9 mouse cellular contexts compared by ENCODE assay signal in the genomic region with DNA sequence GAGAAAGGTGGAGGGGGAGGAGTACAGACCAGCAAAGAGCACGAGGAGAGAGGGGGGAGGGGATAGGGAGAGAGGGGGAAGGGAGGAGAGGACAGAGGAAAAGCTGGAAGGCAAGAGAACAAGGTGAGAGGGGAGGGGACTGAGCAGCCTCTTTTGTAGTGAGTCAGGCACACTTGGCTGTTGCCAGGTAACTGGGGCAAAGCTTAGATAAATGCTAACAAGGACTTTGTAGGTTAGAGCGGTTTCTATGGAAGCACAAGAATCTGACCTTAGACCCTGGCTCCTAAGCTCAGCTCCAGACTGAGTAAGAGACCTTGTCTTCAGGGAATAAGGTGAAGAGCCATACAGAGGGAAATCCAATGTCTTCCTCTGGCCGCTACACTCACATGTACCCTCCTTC. TPM values are rescaled to one million over a fixed set of nuclear protein-coding genes. Genes with fewer than 3 reads are reported as not detected.
DNase-seq lines count a peak whose midpoint lies in the region; ATAC-seq lines count a peak whose summit lies in the region.
"Had no signal": no experiment of that assay in that cellular context is flagged by ENCODE, and none has a peak within 500 bp of the region (broad histone marks: within the 10 kb centered on the region; RNA-seq: fewer than 3 reads in every experiment).

No protein-coding gene starts in this region.

- WGBS in heart, embryonic 11.5 days (ENCODE audit: insufficient replicate concordance), result 26% methylated on average over 3 of the region's 3 CpGs
- WGBS in hindbrain, embryonic 12.5 days, result 28% methylated on average over 3 of the region's 3 CpGs
- 36% methylated on average over 3 of the region's 3 CpGs for WGBS in liver, embryonic 13.5 days (ENCODE audit: insufficient replicate concordance)

- no peak overlapping the region for H3K27ac ChIP-seq in heart, embryonic 11.5 days (ENCODE audit: low read depth, low read length)
- H3K27ac ChIP-seq in hindbrain, embryonic 12.5 days, result no peak overlapping the region
- no peak overlapping the region for H3K27ac ChIP-seq in liver, embryonic 13.5 days

- ATAC-seq in heart, embryonic 11.5 days (replicated peaks; ENCODE audit: insufficient number of reproducible peaks, low FRiP score, low TSS enrichment), result peak; percentile 46; the same call in 1 of the 2 replicates
- peak; percentile 72 for ATAC-seq in hindbrain, embryonic 12.5 days (ENCODE audit: low FRiP score)
- ATAC-seq in liver, embryonic 13.5 days (ENCODE audit: low read depth), result peak; percentile 72

- H3K4me3 ChIP-seq in heart, embryonic 11.5 days (ENCODE audit: low read depth, low read length), result no peak overlapping the region
- H3K4me3 ChIP-seq in hindbrain, embryonic 12.5 days, result no peak overlapping the region
- H3K4me3 ChIP-seq in liver, embryonic 13.5 days (replicated peaks), result no peak overlapping the region

- no peak for DNase-seq in heart, adult 11 months
- DNase-seq in liver, embryonic 13.5 days, result no peak
- peak; percentile 27 for DNase-seq in retina, embryonic 14.5 days (ENCODE audit: low spot score)
- no peak for DNase-seq in gastrocnemius, adult 18-20 months (ENCODE audit: low spot score)
- no peak for DNase-seq in layer of hippocampus, adult 18-20 months (ENCODE audit: low spot score in 2 of 2)
- DNase-seq in spleen, adult 12 weeks (ENCODE audit: low spot score), result no peak
- DNase-seq: adrenal gland, postnatal 10 days had no signal

- no peaks in the 10 kb centered on the region for H3K4me1 ChIP-seq in heart, embryonic 11.5 days (ENCODE audit: control insufficient read depth, insufficient read depth, low read length)
- H3K4me1 ChIP-seq in hindbrain, embryonic 12.5 days, result 0 out of 2 replicates have a peak, but pooled peaks cover 2% of the 10 kb centered on the region
- no peaks in the 10 kb centered on the region for H3K4me1 ChIP-seq in liver, embryonic 13.5 days (replicated peaks)

- H3K9me3 ChIP-seq in heart, embryonic 11.5 days (replicated peaks; ENCODE audit: control insufficient read depth, low read length), result no peaks in the 10 kb centered on the region
- H3K9me3 ChIP-seq in hindbrain, embryonic 12.5 days (replicated peaks), result no peaks in the 10 kb centered on the region
- no peaks in the 10 kb centered on the region for H3K9me3 ChIP-seq in liver, embryonic 13.5 days (replicated peaks)

- H3K9ac ChIP-seq in heart, embryonic 11.5 days (ENCODE audit: low read depth, low read length), result no peak overlapping the region
- H3K9ac ChIP-seq in hindbrain, embryonic 12.5 days, result no peak overlapping the region
- H3K9ac ChIP-seq in liver, embryonic 13.5 days, result no peak overlapping the region

- no peaks in the 10 kb centered on the region for H3K27me3 ChIP-seq in heart, embryonic 11.5 days (ENCODE audit: control insufficient read depth, insufficient read depth, low read length)
- H3K27me3 ChIP-seq in hindbrain, embryonic 12.5 days, result no peaks in the 10 kb centered on the region
- H3K27me3 ChIP-seq in liver, embryonic 13.5 days, result no peaks in the 10 kb centered on the region

- H3K4me2 ChIP-seq in heart, embryonic 11.5 days, result no peak overlapping the region
- no peak overlapping the region for H3K4me2 ChIP-seq in hindbrain, embryonic 12.5 days (replicated peaks)
- H3K4me2 ChIP-seq in liver, embryonic 13.5 days, result no peak overlapping the region

- no peaks in the 10 kb centered on the region for H3K36me3 ChIP-seq in heart, embryonic 11.5 days (ENCODE audit: control insufficient read depth, insufficient read depth, low read length)
- no peaks in the 10 kb centered on the region for H3K36me3 ChIP-seq in hindbrain, embryonic 12.5 days
- no peaks in the 10 kb centered on the region for H3K36me3 ChIP-seq in liver, embryonic 13.5 days

RNA-seq across cellular contexts. Expression of a gene that starts 21.7 kb away (rescaled TPM):
- polyA plus RNA-seq in heart, embryonic 11.5 days (2014; fragmentation: Nextera tagmentation; extraction: Ambion mirVana), result 3.5 and 5.0 TPM in 2 replicates
- 4.6 and 5.0 TPM in 2 replicates for polyA plus RNA-seq in hindbrain, embryonic 12.5 days (2016; fragmentation: Nextera tagmentation; extraction: Ambion mirVana)
- polyA plus RNA-seq in liver, embryonic 13.5 days (2015; fragmentation: Nextera tagmentation; extraction: Ambion mirVana), result 0.62 and 1.4 TPM in 2 replicates
- under 1 TPM; 0.53 to 0.59 TPM for total RNA-seq in gastrocnemius, adult 18-20 months (2021)
- under 1 TPM in 1 of 2 experiments, not detected in 1; 0.35 TPM for total RNA-seq in layer of hippocampus, adult 18-20 months (2021)

RNA-seq across cellular contexts. Expression of a gene that starts 51.4 kb away (rescaled TPM):
- 14.9 and 16.4 TPM in 2 replicates for polyA plus RNA-seq in heart, embryonic 11.5 days (2014; fragmentation: Nextera tagmentation; extraction: Ambion mirVana)
- 30.1 and 30.3 TPM in 2 replicates for polyA plus RNA-seq in hindbrain, embryonic 12.5 days (2016; fragmentation: Nextera tagmentation; extraction: Ambion mirVana)
- polyA plus RNA-seq in liver, embryonic 13.5 days (2015; fragmentation: Nextera tagmentation; extraction: Ambion mirVana), result 6.4 and 7.5 TPM in 2 replicates
- 10 to 100 TPM; 14.0 to 15.2 TPM for total RNA-seq in gastrocnemius, adult 18-20 months (2021)
- total RNA-seq in layer of hippocampus, adult 18-20 months (2021), result 10 to 100 TPM; 29.7 to 32.7 TPM

RNA-seq across cellular contexts. Expression of a gene that starts 55.0 kb away (rescaled TPM):
- polyA plus RNA-seq in heart, embryonic 11.5 days (2014; fragmentation: Nextera tagmentation; extraction: Ambion mirVana), result 74.5 and 75.4 TPM in 2 replicates
- 90.8 and 106 TPM in 2 replicates for polyA plus RNA-seq in hindbrain, embryonic 12.5 days (2016; fragmentation: Nextera tagmentation; extraction: Ambion mirVana)
- polyA plus RNA-seq in liver, embryonic 13.5 days (2015; fragmentation: Nextera tagmentation; extraction: Ambion mirVana), result 31.5 and 35.1 TPM in 2 replicates
- total RNA-seq in gastrocnemius, adult 18-20 months (2021), result 10 to 100 TPM; 65.2 to 78.9 TPM
- 100 to 1,000 TPM in 1 of 2 experiments, 10 to 100 TPM in 1; 75.1 to 105 TPM for total RNA-seq in layer of hippocampus, adult 18-20 months (2021)
